Mouse (Mus musculus) regulatory T cell (primary cell): ENCODE measurements around the gene Btbd17.

Source experiments
- in situ Hi-C: fragments of 300-600 bp; cut with MboI, MseI; formaldehyde crosslinking; loops from one replicate; pipeline ENCODE4 v1.15.1; 2025; ENCODE audit warnings: high pct_unique_total_duplicates

Gene Btbd17

GRCm38 (mm10) chr11:114803990-114804389, 8.2 kb upstream of the Btbd17 start:
- in situ Hi-C loops = no loop called here

GRCm38 (mm10) chr11:114802540-114803267, 7.0 kb upstream of the Btbd17 start:
- in situ Hi-C loops = no loop called here

- in situ Hi-C loops = no loop called here
These were observed 6.2 kb upstream of the Btbd17 start for GRCm38 (mm10) chr11:114801906-114802305.

DNA sequence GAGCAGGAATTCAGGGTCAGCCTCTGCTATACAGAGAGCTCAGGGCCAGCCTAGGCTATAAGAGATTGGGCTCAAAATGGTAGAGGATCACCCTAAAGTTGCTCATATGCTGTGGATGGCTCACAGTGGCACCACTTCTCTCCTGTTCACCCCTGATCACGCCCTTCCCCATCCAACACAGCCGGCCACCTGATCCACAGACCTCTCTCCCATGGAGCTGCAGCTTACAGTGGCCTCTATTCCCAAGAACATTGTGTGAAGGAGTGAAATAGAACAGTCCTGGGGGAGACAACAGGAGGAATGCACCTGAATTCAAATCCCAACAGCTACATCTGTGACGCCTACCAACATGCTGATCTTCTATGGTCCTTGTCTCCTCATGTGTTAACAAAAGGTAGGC, 2.9 kb upstream of the Btbd17 start, which contains the start of gene Gpr142:
TSS of gene Gpr142 (plus strand) at position 301 of the 400 bp plus-strand sequence.
- in situ Hi-C loops = no loop called here

DNA sequence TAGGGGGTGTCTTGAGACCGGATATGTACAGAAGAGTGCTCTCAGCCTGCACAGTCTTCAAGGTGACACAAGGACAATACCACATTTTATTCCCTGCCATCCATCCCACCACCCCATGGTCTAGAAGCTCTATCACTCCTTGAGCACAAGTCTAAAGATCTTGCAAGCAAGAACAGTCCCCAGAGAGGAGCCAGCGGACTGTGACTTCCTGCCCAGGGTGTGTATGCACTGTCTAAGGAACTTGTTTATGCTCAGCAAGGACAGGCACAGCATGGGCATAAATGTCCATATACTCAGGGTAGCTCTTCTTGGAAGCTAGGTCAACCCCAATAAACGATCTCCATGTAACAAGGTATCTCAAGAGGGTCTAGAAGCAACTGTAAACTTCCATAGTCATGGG, 2.2 kb upstream of the Btbd17 start:
- in situ Hi-C loops = no loop called here

GRCm38 (mm10) chr11:114797176-114797575, 1.4 kb upstream of the Btbd17 start:
- in situ Hi-C loops = no loop called here

- in situ Hi-C loops = no loop called here
These were observed 456 bp downstream of the Btbd17 start for GRCm38 (mm10) chr11:114795231-114795746.

- in situ Hi-C loops = no loop called here
These were observed 1.1 kb downstream of the Btbd17 start for GRCm38 (mm10) chr11:114794691-114795090.

- in situ Hi-C loops = no loop called here
These were observed 1.7 kb downstream of the Btbd17 start for GRCm38 (mm10) chr11:114793868-114794545.

GRCm38 (mm10) chr11:114792931-114793494, 2.7 kb downstream of the Btbd17 start:
- in situ Hi-C loops = no loop called here

DNA sequence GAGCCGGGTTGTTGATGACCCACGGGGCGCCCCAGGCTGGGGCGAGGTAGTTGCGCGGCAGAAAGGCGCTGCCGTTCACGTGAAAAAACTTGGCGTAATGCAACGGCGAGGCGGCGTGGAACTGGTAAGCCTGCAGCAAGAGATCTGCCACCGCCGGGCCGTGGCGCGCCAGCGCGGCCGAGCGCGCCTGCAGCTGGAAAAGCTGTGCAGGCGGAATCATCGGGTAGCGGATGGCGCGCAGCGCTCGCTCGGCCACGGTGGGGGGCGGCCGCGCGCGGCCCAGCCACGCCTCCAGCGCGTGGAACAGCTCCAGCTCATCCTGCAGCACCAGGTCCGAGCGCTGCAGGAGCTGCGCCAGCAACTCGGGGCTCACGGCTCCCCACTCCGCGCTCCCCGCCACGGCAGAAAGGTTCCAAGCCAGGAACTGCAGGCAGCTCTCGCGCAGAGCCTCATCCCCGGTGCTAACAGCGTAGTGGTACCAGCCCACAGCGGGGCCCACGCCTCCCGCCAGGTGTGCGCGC, 3.8 kb downstream of the Btbd17 start:
- in situ Hi-C loops = no loop called here

DNA sequence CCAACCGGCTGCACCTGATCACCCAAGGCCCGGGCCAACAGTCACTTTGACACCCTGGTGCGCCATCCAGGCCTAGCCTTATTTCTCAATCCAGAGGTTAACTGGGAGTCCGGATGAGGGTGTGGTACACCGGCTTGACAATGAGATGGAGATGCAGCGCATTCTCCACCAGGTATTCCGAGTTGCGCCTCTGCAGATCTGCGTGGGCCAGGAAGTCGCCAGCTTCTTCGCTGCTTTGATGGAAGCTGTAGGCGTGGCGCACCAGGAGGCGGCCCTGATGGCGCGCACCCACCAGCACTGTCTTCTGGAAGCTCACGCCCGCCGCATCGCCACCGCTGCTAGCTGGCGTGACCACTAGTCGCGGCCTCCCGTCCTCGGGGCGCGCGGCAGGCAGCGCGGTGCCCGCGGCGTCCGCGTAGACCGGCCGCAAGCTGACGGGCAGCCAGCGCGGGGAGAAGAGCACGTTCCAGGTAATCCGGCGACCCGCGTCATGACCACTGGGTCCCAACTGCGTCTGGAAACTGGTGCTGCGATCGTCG, 4.3 kb downstream of the Btbd17 start:
- in situ Hi-C loops = no loop called here

DNA sequence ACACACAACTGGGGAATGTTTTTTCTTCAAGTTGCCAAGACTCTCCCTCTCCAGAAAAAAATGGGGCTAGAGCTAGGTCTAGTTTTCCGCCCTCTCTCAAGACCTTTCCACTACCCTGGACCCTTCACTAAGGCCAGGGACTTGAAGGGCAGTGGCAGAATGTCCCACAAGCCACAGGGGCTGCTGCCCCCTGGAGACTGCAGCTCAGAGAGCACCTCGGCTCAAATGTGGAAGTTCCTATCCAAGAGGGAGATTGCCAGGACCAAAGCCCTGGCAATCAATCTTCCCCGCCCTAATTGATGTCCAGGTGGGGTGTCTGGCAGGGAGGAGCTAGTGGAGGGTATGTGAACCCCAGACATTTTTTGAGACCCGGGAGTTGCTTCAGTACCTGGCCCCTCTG, 4.9 kb downstream of the Btbd17 start:
- in situ Hi-C loops = no loop called here

DNA sequence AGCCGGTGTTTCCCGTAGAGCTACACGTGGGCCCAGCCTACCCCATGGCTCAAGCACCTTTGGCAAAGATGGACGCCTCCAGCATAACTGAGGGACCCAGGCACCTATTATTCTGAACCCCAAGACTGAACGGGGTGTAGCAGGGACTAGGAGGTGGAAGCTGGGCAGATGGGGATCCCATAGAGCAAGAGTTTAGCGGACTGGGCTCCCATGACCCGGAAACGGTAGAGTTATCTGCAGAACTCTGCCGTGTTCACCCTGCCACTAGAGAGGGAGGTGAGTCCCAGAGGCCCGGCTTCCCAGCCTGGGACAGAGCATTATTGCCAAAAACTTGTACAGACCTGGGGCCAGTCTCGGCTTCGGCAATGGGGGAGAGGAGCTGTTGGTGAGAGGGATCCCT, 5.6 kb downstream of the Btbd17 start:
- in situ Hi-C loops = no loop called here

GRCm38 (mm10) chr11:114789716-114790115, 6.0 kb downstream of the Btbd17 start:
- in situ Hi-C loops = loop anchor here (5.0 kb wide), 1 partner anchor 42 kb away; no protein-coding TSS in a partner anchor

GRCm38 (mm10) chr11:114789061-114789714, 6.6 kb downstream of the Btbd17 start:
- in situ Hi-C loops = loop anchor here (5.0 kb wide), 1 partner anchor 42 kb away; no protein-coding TSS in a partner anchor

DNA sequence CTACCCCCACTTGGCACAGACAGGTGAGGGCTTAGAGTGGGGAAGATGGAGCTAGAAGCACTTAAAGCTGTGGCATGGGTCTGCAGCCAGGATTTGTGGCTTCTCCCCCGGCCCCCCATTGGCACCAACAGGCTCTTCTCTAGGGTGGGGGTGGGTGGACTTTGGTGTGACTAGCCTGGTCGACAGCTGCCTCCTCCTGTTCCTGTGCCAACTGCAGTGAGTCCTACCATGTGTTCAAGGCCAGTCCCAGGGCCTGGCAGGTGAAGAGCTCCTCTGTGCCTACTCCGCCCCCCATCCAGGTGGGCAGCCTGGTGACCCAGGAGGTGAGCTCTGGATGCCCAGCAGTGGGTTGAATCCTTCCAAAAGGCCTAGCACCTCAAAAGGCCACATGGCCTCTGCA, 8.1 kb downstream of the Btbd17 start:
- in situ Hi-C loops = loop anchor here (5.0 kb wide), 1 partner anchor 40 kb away; no protein-coding TSS in a partner anchor

DNA sequence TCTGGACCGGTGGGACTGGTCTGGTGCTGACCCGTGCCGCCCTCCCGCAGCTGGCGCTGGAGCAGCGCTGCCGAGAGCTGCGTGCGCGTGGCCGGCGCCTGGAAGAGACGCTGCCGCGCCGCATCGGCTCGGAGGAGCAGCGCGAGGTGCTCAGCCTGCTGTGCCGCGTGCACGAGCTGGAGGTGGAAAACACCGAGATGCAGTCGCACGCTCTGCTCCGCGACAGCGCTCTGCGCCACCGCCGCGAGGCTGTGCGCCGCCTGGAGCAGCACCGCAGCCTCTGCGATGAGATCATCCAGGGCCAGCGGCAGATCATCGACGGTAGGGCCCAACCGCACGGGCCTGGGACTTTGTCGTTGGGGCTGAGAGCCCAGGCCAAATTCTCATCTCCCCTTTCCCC, 9.4 kb downstream of the Btbd17 start:
- in situ Hi-C loops = loop anchor here (5.0 kb wide), 1 partner anchor 39 kb away; no protein-coding TSS in a partner anchor

GRCm38 (mm10) chr11:114785892-114786291, 9.9 kb downstream of the Btbd17 start:
- in situ Hi-C loops = loop anchor here (5.0 kb wide), 1 partner anchor 39 kb away; no protein-coding TSS in a partner anchor

DNA sequence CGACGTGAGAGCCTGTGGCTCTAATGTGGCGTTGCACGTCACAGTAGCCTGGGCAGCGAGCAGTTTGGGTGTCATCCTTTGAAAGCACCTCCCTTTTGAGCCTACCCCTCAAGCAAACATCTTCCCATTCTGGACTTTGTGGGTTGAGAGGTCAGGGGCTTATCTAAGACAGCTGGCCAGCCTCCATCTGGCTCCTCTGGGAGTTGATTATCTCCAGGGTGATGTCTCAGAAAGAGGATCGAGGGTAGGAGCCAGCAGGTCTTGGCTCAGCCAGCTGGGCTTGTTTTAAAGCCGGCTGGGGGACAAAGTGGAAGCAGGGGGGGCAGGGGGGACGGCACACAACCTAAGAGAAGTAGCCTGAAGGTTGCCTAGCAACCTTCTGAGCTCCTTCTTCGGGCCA, 15.7 kb downstream of the Btbd17 start:
- in situ Hi-C loops = no loop called here

DNA sequence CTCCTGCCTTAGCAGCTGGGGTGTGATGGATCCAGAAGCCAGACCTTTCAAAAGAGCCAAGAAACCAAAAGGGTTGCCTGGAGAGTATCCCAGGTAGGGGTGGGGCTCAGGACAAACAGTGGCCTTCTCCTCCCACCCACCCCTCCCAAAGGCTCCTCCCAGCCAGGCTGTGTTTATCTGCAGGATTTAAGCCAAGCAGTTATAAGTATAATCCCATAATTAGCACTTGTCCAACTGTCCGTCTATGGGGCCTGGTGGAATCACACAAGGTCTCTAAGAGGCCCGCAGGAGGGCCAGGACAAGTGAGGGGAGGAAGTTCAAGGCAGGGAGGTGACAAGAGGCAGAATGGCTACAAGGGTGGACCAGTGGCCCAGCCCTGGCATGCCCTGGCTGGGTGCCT, 23.8 kb downstream of the Btbd17 start:
- in situ Hi-C loops = no loop called here
